ENCODE assay signal across 8 mouse cellular contexts in the genomic region with DNA sequence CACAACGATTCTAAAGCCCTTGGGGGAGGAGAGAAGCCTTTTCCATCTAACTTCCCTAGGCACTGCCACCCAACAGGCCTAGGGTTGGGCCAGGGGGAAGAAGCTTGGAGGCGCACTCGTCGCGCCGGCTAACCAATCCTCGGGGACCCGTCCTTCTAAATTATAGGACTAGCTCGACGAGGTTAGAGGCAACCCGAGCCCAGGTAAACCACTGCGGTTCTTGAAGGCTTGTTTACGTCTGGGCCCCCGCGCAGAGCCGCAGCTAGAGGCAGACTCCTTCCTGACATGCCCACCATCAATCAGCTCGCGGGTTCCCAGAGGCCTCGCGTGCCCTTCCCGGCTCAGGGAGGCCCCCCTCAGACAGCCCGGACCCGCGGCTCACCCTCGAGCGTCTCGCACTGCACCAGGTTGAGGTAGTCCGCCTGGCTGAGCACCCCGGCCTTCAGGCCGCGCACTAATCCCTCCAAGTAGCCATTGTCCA. TPM values are rescaled to one million over a fixed set of nuclear protein-coding genes. Genes with fewer than 3 reads are reported as not detected.
DNase-seq lines count a peak whose midpoint lies in the region; ATAC-seq and TF ChIP-seq lines count a peak whose summit lies in the region.

No protein-coding gene starts in this region.

- H3K27ac ChIP-seq in cerebellum, adult 2 months (ENCODE audit: insufficient read depth, low read length): peak overlapping the region; percentile 37
- H3K27ac ChIP-seq in heart, embryonic 16.5 days (ENCODE audit: low read length): peak overlapping the region; percentile 70
- peak overlapping the region; percentile 86 for H3K27ac ChIP-seq in liver, embryonic 12.5 days

- no peak for DNase-seq in cerebellum, adult 2 months
- DNase-seq in cerebellum, adult 9-11 months: no peak
- DNase-seq in right cerebral cortex, postnatal 14 days: peak; percentile 42
- DNase-seq in right cerebral cortex, postnatal 25 days: no peak
- peak; percentile 29 for DNase-seq in skeletal muscle tissue, adult 2 months (ENCODE audit: low read depth, low spot score)
- no peak for DNase-seq in cerebellum, adult 18-20 months

- TF ChIP-seq CTCF in cerebellum, adult 2 months (IDR thresholded peaks at IDR 0.05; ENCODE audit: borderline replicate concordance, insufficient read depth, low read depth, low read length): no peak

- H3K4me2 ChIP-seq in heart, embryonic 16.5 days (ENCODE audit: low read depth, low read length): peak overlapping the region; percentile 95
- peak overlapping the region; percentile 87 for H3K4me2 ChIP-seq in liver, embryonic 12.5 days

- no peaks in the 10 kb centered on the region for H3K27me3 ChIP-seq in cerebellum, adult 2 months (ENCODE audit: control insufficient read depth, insufficient read depth, low read length)
- H3K27me3 ChIP-seq in heart, embryonic 16.5 days (ENCODE audit: control insufficient read depth, insufficient read depth, low read length): no peaks in the 10 kb centered on the region
- no peaks in the 10 kb centered on the region; the same call in 1 of the 2 replicates for H3K27me3 ChIP-seq in liver, embryonic 12.5 days (replicated peaks)

- ATAC-seq in heart, embryonic 16.5 days (replicated peaks; ENCODE audit: extremely low read depth, insufficient read depth, low FRiP score): peak; percentile 44
- ATAC-seq in liver, embryonic 12.5 days: peak; percentile 60

- peak overlapping the region; percentile 80 for H3K9ac ChIP-seq in heart, embryonic 16.5 days (ENCODE audit: low read length)
- peak overlapping the region; percentile 95 for H3K9ac ChIP-seq in liver, embryonic 12.5 days

- no peak for TF ChIP-seq POLR2A in cerebellum, adult 2 months (IDR thresholded peaks at IDR 0.05; ENCODE audit: borderline replicate concordance, insufficient read depth, low read length)

- peaks cover 7% of the 10 kb centered on the region for H3K4me1 ChIP-seq in cerebellum, adult 2 months (ENCODE audit: control insufficient read depth, insufficient read depth, low read length)
- H3K4me1 ChIP-seq in heart, embryonic 16.5 days (ENCODE audit: control insufficient read depth, insufficient read depth, low read length): peaks cover 19% of the 10 kb centered on the region
- H3K4me1 ChIP-seq in liver, embryonic 12.5 days: peaks cover 51% of the 10 kb centered on the region

- H3K36me3 ChIP-seq in heart, embryonic 16.5 days (ENCODE audit: control insufficient read depth, insufficient read depth): peaks cover 3% of the 10 kb centered on the region
- peaks cover 13% of the 10 kb centered on the region for H3K36me3 ChIP-seq in liver, embryonic 12.5 days

- peak overlapping the region; percentile 76 for H3K4me3 ChIP-seq in cerebellum, adult 2 months (replicated peaks; ENCODE audit: insufficient read depth, low read depth, low read length)
- H3K4me3 ChIP-seq in heart, embryonic 16.5 days (ENCODE audit: low read length): peak overlapping the region; percentile 76
- H3K4me3 ChIP-seq in liver, embryonic 12.5 days: peak overlapping the region; percentile 83

- no peaks in the 10 kb centered on the region for H3K9me3 ChIP-seq in heart, embryonic 16.5 days (replicated peaks; ENCODE audit: control insufficient read depth, low read length)
- H3K9me3 ChIP-seq in liver, embryonic 12.5 days (replicated peaks): no peaks in the 10 kb centered on the region

- WGBS in cerebellum, adult 2 months: under 1% methylated on average over 31 of the region's 31 CpGs
- WGBS in heart, embryonic 16.5 days: under 1% methylated on average over 31 of the region's 31 CpGs
- 1% methylated on average over 31 of the region's 31 CpGs for WGBS in liver, embryonic 12.5 days (ENCODE audit: insufficient replicate concordance)

RNA-seq across cellular contexts. Expression of a gene that starts 0.4 kb away (rescaled TPM):
- 333 and 336 TPM in 2 replicates for polyA plus RNA-seq in cerebellum, adult 2 months (2012; rRNA removed)
- 62.4 and 63.7 TPM in 2 replicates for polyA plus RNA-seq in heart, embryonic 16.5 days (2015; fragmentation: Nextera tagmentation; extraction: Ambion mirVana)
- polyA plus RNA-seq in liver, embryonic 12.5 days (2016; fragmentation: Nextera tagmentation; extraction: Ambion mirVana): 47.2 and 51.0 TPM in 2 replicates

RNA-seq across cellular contexts. Expression of a gene that starts 39.6 kb away (rescaled TPM):
- 33.4 and 35.9 TPM in 2 replicates for polyA plus RNA-seq in cerebellum, adult 2 months (2012; rRNA removed)
- polyA plus RNA-seq in heart, embryonic 16.5 days (2015; fragmentation: Nextera tagmentation; extraction: Ambion mirVana): 34.0 and 36.2 TPM in 2 replicates
- 14.1 and 14.5 TPM in 2 replicates for polyA plus RNA-seq in liver, embryonic 12.5 days (2016; fragmentation: Nextera tagmentation; extraction: Ambion mirVana)

RNA-seq across cellular contexts. Expression of a gene that starts 46.9 kb away (rescaled TPM):
- 0.08 TPM in 1 of 2 replicates, not detected in the other for polyA plus RNA-seq in cerebellum, adult 2 months (2012; rRNA removed)
- polyA plus RNA-seq in heart, embryonic 16.5 days (2015; fragmentation: Nextera tagmentation; extraction: Ambion mirVana): 0.24 and 0.25 TPM in 2 replicates
- 6.0 and 6.7 TPM in 2 replicates for polyA plus RNA-seq in liver, embryonic 12.5 days (2016; fragmentation: Nextera tagmentation; extraction: Ambion mirVana)

Comparison
In these comparisons a context has a peak if more than half of its experiments do, and no peak if none do; other contexts are left out.
1. DNase-seq: peak in right cerebral cortex, postnatal 14 days (single experiment) and skeletal muscle tissue, adult 2 months (single experiment); none in cerebellum, adult 2 months (0 of 2), cerebellum, adult 9-11 months (single experiment), right cerebral cortex, postnatal 25 days (single experiment) and cerebellum, adult 18-20 months (0 of 2).
2. Peak in every context shown above with its lines, with median percentiles within 50 percentile points of each other: H3K27ac ChIP-seq and H3K4me3 ChIP-seq.